Mouse (Mus musculus): Measurements from ENCODE around the gene Bmp4.
A peak's percentile ranks its signal among the peaks of the same experiment; 100 is the strongest.

The Bmp4 gene

DNA sequence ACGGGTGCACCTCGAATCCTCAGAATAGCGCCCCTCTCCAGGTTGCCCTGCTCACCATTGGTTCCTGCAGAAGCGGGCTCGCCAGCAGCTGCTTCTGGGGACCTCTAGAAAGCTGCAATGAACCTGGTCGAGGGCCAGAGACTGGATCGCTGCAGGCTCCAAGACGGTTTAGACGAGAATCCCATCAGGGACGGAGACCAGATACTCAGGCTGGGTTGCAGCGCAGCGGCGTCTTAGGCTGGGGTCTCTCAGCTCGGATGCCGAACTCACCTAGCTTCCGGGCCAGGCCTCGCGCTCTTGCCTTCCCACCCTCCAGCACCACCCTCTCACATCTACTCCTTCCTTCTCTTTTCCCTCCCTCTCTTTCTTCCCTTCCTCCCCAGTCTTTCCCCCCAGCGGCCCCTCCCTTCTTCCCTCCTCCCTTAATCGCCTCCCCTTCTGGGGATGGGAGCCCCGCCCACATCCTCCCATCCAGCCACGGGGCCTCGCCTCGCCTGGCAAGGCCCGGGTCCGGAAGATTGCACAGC, at the start of gene Bmp4:
Gene Bmp4, minus strand, starts transcription at position 421 of the 527 bp plus-strand sequence.
- peak; percentile 79 for DNase-seq (ENCODE audit: extremely low spot score)

DNA sequence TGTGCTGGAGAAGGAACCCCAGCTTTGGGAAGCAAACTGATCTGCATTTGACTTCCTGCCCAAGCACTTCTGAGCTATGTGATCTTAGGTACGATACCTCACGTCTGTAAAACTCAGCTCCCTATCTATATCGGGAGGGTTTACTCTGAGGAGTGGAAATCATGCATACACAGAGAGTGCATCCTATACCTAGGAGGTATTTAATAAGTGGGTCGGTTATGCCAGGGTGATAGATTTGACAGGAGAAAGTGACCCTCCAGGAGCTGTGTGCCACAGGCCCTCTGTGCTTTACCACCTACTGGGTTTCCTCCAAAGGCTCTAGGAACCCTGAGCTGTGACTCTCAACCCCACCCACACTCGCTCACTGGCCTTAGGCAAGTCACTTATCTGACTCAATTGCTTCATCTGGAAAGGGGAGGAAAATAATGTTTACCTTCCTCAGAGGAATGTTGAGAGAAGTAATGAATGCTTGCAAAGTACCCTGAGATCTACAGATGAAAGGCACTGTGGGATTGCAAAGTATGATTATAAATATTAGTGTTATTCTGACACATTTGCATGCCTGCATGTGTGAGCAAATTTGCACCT, 49.1 kb upstream of the Bmp4 start:
- no peak for DNase-seq (ENCODE audit: extremely low spot score)

DNA sequence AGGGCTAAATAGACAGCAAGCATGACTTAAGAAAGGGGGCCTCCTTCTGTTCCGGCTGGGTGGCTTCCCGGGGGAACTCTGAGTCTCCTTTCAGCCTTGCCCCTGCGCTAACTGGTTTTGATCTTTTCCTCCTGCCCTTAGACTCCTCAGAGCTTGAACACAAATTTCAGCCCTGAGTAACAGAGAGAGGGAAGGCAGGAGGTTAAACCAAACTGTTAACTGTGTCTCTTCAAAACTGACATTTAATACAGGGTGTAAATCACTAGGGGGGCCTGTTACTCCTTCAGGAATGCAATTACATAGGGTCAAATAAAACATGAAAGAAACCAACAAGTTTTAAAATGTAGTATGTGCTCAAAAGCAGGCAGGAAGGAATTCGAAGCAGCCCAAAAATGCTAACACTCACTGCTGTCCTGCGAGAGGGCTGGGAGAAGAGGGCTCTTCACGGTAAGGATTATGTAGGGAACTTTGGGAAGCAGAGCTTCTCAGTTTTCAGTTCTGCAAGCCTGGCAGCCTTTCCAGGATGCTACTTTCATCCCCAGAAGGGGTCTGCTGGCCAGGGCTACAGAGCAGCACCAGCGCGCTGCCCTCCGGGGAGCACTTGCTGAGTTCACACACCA, 46.1 kb upstream of the Bmp4 start:
- DNase-seq (ENCODE audit: extremely low spot score): peak; percentile 61

DNA sequence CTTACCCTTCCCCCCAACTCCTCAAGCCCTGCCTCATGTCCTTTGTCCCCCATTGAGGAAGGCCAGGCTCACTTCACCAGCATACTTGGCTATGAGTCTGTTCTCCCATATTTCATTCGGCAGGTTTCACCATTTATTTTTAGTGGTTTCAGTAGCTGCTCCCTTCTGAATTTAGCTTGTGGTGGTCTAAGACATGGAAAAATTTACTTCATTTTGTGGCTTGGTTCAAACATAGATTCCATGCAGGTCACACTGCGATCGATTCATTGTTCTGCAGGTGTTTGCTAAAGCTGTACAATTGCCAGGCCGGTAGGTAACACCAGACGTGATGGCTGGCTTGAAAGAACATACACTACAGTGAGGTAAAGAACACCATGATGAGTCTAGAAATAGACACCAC, 39.8 kb upstream of the Bmp4 start:
- no peak for DNase-seq (ENCODE audit: extremely low spot score)

DNA sequence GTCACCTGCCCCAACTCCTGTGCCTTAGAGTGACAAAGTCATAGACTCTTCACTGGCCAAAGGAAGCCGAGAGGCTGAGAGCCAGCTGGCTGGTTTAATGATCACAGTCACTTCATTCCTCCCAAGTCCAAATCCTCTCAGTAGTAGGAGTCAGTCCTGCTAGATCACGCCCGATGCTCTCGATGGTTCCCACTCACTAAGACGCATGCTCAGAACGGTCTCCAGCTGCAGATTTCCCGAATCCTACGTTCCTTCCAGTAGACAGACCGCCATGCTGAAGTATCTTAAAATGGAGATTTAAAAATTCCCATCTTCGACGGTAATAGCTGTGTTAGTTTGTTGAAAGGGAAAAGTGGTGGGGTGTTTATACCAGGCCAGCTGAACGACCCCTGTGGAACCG, 36.8 kb upstream of the Bmp4 start:
- no peak for DNase-seq (ENCODE audit: extremely low spot score)

DNA sequence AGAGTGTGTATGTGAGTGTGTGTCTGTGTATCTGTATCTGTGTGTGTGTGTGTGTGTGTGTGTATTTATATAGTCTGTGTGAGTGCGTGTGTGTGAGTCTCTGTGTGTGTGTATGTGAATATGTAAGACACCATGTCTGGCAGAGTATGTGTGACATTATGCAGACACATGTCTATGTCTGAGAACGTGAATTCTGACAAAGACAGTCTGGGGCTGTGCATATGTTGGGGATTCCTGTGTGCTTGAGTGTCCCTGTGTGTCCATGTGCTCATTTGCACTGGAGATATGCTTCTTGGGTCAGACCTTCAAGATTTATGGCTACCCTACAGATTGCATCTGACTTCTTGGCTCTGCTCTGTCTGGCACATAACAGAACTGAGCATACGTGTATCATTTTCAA, 31.4 kb upstream of the Bmp4 start:
- DNase-seq (ENCODE audit: extremely low spot score): no peak

DNA sequence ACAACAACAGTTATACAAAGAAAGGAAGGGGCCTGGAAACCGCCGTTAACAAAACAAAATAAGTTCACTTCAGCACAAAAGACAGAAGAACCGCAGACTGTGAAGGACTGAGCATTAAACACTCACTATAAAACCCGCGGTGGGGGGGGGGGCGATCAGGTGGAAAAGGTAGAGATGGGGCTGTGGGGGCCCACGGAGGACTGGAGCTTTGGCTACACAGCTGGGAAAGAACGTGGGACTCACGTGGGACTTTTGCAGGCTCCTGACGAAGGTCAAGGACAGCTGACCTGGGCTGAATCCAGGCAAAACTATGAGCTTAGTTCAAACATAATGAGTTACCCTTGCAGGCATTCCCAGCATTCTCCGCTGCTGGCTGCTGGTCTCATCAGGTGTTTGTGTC, 28.8 kb upstream of the Bmp4 start:
- DNase-seq (ENCODE audit: extremely low spot score): no peak

DNA sequence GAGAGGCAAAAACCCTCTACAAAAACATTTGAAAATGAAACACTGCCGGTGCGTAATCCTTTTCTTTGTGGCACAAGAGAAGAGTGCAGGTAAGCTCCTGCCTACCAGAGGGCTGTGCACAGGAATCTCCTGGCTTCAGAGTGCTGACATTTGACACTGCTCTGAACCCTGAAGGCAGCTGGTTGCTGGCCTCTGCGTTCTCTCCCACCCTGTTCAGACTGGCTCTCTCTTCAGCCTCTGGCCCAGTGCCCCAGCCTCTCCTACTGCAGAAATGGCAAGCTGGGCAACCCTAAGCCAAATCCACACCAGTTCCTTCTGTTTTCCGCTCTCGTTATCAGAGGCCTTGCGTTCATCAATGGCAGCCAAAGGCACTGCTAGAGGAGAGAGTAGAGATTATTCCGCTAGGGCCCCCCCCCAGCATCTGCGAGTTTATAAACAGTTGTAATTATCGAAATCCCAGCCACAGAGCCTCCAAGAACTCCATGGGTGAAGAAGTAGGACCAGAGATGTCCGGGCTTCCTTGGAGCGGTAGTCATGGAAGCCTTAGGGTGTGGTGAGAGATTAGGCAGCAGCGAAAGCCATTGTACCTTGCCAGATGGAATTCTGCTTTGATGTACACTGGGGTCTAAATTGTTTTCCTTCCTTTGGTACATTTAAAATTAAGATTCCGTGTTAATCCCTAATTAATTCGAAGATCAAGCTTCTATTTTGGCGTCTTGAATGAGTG, 28.1 kb upstream of the Bmp4 start:
- no peak for DNase-seq (ENCODE audit: extremely low spot score)

DNA sequence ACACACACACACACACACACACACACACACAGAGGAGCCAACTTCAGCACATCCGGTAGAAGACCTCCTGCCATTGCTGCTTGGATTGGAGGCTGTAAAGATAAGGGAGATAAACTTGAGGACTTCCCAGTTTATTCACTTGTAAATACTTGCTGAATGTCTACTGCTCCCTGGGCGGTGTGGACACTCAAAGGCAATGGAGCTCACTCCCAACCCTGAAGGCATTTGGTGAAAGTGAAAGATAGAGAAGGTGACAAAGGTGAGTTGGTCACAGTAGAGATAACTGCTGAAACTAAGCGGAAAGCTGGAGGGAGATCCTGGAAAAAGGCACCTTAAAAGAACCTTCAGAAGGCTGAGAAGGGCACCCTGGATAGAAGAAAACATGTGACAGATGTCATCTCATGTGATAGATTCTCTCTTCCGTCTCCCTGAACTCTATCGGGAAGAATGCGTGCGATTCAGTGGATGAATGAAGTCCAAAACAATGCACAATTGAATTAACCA, 22.1 kb upstream of the Bmp4 start:
- DNase-seq (ENCODE audit: extremely low spot score): no peak

DNA sequence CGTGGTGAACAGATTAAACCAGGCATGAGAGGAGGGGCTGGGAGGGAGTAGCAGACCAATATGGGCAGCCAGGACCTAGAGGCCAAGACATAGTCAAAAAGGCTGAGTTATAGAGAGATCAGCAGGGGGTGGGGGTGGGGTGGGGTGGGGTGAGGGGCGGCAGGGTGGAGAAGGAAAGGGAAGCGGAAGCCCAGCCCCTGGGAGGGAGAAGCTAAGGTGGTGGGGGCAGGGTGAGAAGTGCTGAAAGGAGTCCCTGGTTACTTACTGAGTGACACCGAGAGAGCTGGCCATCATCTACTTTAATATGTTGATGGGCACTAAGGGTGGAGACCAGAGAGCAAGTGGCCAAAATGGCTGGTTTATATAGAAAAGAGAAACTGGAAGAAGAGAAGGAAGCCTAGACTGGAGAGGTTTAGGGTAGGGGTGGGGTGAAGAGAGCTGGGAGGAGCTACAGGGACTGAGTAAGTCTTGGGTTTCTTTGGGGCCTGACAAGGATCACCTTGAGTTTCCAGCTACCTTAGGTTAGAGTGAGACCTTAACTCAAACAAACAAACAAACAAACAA, 20.2 kb upstream of the Bmp4 start:
- DNase-seq (ENCODE audit: extremely low spot score): no peak

DNA sequence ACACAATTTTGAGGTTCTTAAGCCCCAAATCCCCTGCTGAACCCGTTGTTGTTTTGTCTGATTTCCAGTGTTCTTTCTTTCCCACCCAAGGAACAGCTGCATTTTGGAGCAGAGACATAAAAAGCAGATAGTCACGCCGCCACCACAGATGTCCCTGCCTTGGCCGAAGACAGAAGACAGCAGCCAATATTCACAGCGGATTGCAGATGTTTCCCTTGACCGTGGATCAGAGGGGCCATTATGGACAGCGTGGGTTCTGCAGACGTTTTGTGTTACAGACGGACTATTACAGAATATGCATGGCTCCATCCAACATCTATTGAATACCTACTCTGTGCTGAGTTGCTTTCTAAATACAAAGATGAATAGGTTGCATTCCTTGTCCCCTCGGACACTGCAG, 18.5 kb upstream of the Bmp4 start:
- DNase-seq (ENCODE audit: extremely low spot score): no peak

DNA sequence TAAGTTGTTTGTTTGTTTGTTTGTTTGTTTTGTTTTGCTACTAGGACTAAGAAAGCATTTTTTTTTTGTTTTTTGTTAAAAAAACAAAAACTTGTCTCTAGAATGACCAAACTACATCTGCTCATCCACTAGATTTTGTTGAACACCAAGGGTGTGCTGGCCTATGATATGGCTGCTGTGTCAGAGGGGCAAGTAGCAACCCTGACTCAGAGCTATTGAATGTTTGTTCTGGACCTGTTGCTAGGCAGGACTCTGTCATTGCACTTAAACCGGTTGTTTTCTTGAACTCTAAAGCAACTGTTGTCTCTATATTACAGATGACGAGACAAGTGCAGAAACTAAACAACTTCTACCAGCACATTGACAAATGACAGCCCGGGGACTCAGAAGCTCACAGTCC, 17.9 kb upstream of the Bmp4 start:
- DNase-seq (ENCODE audit: extremely low spot score): no peak

DNA sequence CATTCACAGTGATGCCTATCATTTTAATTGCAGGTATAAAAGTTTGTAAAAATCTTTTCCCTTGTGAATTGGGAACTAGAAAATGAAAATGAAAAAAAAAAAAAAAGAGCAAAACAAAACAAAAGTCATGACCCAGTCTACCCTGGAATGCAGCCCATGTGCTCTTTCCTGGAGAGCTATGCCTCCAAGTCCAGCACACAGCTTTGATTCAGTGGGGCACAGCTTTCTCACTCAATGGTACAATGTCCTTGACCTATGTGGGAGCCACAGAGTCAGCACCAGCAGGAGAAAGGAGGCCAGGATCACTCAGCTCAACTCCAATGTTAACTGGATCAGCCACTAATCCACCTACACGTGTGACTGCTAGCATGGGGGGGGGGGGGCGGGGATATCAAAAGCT, 9.5 kb upstream of the Bmp4 start:
- DNase-seq (ENCODE audit: extremely low spot score): no peak

DNA sequence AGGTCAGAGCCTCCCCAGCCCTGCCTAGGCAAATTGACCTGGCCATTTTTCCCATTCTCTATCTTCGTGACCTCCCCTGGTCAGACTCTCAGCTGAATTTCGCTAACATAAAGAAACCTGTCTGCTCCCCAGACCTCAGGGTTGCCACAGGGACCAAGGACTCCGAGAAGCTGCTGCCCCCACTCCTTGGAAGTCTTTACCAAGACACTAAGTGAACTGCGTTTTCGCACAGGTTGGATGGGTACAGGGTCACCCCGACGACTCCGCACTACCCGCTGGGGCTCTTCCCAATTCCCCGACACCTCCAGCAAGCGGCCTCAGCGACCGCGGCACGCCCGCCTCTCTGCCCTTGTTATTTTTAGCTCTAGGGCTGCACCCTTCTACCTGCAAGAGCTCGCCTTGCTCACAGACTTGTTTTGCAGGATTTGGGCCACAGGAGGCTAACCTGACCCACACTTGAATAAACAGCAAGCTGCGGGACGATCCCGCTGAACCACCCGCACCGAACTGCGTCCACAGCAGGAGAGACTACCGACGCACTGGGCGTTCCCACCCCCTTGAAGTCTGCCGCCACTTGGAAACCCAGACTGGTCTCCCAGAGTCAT, 7.7 kb upstream of the Bmp4 start:
- no peak for DNase-seq (ENCODE audit: extremely low spot score)

DNA sequence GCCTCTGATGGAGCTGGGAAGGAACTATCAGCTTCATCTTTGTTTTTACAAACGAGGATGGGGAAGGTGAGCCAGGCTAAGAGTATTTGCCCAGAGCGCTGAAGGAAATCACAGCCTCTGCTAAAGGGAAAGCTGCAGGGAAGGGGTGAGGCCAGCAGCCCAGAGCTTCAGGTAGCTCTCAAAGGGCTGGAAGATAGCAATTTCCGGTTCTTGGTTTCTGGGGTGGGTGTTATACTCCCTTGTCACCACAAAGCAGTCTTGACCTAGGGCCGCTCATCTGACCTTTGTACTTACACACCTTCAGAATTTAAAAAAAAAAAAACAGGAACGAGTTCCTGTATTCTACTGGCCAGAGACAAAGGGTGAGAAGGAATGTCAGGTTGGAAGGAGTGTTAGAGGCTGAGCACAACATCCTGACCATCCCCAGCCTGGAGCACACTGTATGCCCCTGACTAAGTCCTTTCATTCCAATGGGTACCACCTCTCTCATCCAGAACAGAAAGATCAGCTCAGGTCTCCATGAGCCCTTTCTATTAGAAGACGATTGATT, 1.2 kb upstream of the Bmp4 start:
- DNase-seq (ENCODE audit: extremely low spot score): no peak

DNA sequence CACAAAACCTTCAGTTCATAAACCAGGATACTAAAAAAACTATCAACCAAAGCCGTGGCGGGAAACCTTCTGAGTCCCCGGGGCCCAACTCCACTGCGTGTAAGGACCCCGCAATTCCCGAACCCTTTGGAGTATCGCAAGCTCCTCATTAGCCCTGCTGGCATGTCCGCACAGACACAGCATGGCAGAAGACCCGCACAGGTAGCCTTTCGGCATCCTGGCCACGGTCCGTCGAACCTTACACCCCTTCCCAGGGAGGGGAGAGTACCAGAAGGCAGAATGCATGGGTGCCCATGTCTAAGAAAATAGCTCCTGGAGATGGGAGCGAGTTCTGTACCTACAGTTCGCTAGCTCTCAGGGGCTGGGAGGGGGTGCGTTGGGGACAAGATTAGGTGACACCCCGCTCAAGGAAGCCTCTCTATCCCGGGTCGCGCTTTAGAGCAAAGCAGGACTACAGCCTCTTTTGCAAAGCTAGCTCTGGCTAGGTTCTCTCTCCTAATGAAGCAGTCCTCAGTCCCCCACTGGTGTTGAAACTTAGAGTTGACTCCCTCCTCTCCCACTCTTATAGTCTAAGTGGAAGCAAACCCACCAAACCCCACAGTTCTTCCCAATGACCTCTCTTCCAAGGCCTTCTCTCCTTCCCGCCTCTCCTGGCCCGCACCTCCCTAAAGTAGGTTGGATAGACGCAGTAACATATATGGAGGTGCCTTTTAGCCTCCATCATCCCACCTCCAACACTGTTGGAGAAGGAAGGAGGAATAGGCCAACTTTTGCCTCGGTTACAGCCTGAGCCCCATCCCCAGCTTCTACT, 826 bp downstream of the Bmp4 start:
- DNase-seq (ENCODE audit: extremely low spot score): no peak

DNA sequence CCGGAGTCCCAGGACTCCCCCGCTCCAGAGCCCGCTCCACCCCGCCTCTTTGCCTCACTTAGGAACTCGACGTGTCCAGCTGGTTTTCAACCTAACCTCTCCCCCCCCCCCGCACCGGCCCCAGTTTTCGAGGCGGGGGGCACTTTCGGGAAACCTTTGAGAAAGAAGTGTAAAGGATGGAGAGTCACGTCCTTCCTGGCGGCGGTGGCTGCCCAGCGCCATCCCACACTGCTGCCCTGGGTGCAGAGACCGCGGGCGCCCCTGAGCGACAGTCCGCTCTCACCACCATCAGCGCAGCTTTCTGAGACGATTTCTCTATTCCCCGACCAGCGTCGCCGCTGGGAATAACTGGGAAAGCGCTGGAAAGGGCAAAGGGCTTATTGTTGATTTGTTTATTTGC, 1.8 kb downstream of the Bmp4 start:
- DNase-seq (ENCODE audit: extremely low spot score): peak; percentile 65

DNA sequence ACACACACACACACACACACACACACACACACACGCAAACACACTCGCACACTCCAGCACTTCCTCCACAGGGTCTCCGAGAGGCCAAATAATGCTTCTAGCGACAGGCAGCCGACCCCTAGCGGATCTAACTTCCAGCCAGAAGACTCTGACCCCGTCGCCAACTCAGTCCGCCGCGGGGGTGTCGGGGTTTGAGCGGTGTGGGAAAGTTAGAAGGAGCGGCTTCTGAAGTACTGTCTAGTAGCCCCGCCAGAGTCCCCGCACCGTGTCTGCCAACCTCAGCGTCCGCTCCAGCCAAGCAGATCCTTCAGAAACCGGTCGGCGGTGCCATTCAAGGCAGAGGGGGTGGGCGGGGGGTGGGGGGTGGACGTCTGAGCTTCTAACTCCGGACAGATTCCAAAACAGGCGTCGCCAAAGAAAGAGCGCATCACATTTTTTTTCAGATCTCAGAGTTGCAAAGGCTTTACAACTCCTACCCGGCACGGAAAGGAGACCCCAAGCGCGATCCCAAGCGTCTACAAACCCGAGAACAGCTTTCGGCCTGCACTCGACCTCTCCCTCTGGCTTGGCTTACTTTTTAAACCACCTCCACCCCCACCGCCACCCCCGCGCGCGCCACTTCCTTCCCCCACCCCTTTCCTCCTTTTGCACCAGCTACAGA, 2.5 kb downstream of the Bmp4 start:
- peak; percentile 74 for DNase-seq (ENCODE audit: extremely low spot score)

DNA sequence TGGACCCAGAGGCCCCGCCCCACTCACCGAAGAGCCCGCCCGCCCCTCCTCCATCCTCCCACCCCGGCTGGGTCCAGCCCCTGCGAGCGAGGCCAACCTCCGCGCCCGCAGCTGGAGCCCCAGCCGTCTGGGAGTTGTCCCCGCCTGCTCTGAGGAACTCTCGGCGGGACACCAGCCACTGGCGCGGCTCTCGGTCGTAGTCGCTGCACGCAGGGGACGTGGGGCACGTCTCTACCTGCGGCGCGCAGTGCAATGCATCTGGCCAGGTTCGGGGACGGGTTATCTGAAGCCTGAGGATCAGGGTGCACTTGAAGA, 3.2 kb downstream of the Bmp4 start:
- peak; percentile 89 for DNase-seq (ENCODE audit: extremely low spot score)

DNA sequence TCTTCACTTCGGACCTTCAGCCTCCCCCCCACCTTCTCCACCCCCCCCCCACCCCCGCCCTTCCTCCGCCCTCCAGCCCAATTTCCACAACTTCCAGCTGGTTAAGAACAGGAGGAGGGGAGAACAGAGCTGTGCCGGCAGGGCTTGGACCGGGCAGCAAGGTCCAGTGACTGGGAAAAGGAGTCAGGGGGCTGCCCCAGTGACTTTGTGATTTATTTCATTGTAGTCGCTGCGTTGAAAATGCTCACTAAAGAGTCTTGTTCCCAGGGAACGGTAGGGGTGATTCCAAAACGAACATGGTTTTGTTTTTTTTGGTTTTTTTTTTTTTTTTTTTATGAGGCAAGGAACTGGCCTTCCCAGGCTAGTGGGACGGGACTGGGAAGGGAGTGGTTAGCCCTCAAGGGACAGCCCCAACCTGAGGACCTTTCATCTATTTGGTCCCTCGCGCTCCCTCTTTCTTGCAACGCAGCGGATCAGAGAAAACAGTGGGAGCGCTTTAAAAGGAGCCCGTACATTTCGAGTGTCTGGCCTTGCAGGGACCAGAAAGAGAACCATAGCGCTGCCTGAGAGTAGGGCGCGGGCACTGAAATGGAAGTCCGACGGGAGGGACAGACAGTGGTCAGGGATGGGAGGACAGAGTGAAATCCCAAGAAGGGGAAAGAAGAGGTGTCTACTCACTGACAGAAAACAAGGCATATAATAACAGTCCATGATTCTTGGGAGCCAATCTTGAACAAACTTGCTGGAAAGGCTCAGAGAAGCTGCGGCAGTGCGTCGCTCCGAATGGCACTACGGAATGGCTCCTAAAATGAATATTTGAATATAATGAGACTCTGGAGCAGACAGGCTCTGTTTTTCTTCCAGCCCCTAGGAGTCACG, 3.8 kb downstream of the Bmp4 start:
- peak; percentile 45 for DNase-seq (ENCODE audit: extremely low spot score)

Data from embryo, embryonic 9.5 days (tissue).